Mouse (Mus musculus) layer of hippocampus, postnatal 36 days (tissue): ENCODE data around the gene Card11. TPM values are rescaled to one million over a fixed set of nuclear protein-coding genes. Genes with fewer than 3 reads are reported as not detected.

Source experiments
- DNase-seq, 2 experiments: peaks; one replicate each; pipeline ENCODE4 v3.0.0; 2022
- total RNA-seq, 2 experiments: library from RNA; stranded (reverse); gene quantifications; 2 replicates each; pipeline ENCODE4 v1.2.3; 2021

The Card11 gene
- total RNA-seq, 2 experiments from 2014 or later = 0.13 TPM; not detected in 1

GRCm38 (mm10) chr5:140985311-140986050 lies 14.9 kb downstream of the Card11 start:
- no peak for DNase-seq

- no peak for DNase-seq
Observed at GRCm38 (mm10) chr5:140981370-140981805, 19.0 kb downstream of the Card11 start.

- no peak for DNase-seq
Observed at GRCm38 (mm10) chr5:140980783-140981182, 19.6 kb downstream of the Card11 start.

GRCm38 (mm10) chr5:140980051-140980450 lies 20.3 kb downstream of the Card11 start:
- no peak for DNase-seq

GRCm38 (mm10) chr5:140962945-140963344 lies 37.4 kb downstream of the Card11 start:
- DNase-seq = peak; percentile 57 to 64

GRCm38 (mm10) chr5:140960732-140961131 lies 39.6 kb downstream of the Card11 start:
- DNase-seq = no peak

- DNase-seq = peak; percentile 25
Observed at GRCm38 (mm10) chr5:140959160-140959559, 41.2 kb downstream of the Card11 start.

- DNase-seq = no peak
Observed at GRCm38 (mm10) chr5:140957106-140957505, 43.3 kb downstream of the Card11 start.

GRCm38 (mm10) chr5:140955666-140956065 lies 44.7 kb downstream of the Card11 start:
- DNase-seq = peak; percentile 28 to 29

GRCm38 (mm10) chr5:140951801-140952200 lies 48.6 kb downstream of the Card11 start:
- DNase-seq = no peak

GRCm38 (mm10) chr5:140948009-140948408 lies 52.4 kb downstream of the Card11 start:
- peak; percentile 48 to 58 for DNase-seq

- no peak for DNase-seq
Observed at GRCm38 (mm10) chr5:140946034-140946433, 54.3 kb downstream of the Card11 start.

GRCm38 (mm10) chr5:140944382-140945125 lies 55.8 kb downstream of the Card11 start:
- DNase-seq = no peak

GRCm38 (mm10) chr5:140940923-140941491 lies 59.4 kb downstream of the Card11 start:
- DNase-seq = peak; percentile 56 to 57

- peak in 1 of 2 experiments; percentile 48 for DNase-seq
Observed at GRCm38 (mm10) chr5:140940257-140940922, 60.0 kb downstream of the Card11 start.

- no peak for DNase-seq
Observed at GRCm38 (mm10) chr5:140936816-140937215, 63.6 kb downstream of the Card11 start.

GRCm38 (mm10) chr5:140935848-140936247 lies 64.5 kb downstream of the Card11 start:
- no peak for DNase-seq

- DNase-seq = no peak
Observed at GRCm38 (mm10) chr5:140934639-140935315, 65.6 kb downstream of the Card11 start.

GRCm38 (mm10) chr5:140931523-140932229 lies 68.7 kb downstream of the Card11 start:
- DNase-seq = no peak

- DNase-seq = no peak
Observed at GRCm38 (mm10) chr5:140918519-140918918, 81.9 kb downstream of the Card11 start.

- no peak for DNase-seq
Observed at GRCm38 (mm10) chr5:140917807-140918206, 82.6 kb downstream of the Card11 start.
